8 mouse cellular contexts compared by ENCODE assay signal in the genomic region with DNA sequence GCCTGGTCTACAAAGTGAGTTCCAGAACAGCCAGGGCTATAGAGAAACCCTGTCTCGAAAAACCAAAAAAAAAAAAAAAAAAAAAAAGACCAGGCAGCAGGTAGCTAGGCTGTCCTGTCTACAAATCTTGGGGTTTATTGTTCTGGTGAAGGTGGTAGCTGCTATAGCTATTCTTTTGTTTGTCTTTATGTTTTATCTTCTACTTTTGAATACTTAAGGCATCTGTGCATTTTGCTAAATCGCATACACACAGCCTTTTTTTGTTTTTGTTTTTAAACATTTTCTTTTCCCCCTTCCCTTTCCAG. TPM values are rescaled to one million over a fixed set of nuclear protein-coding genes. Genes with fewer than 3 reads are reported as not detected.
DNase-seq lines count a peak whose midpoint lies in the region; ATAC-seq and TF ChIP-seq lines count a peak whose summit lies in the region.

No protein-coding gene starts in this region.

- no peak for ATAC-seq in liver, postnatal 0 days
- ATAC-seq in megakaryocyte-erythroid progenitor cell, adult 5-6 weeks (replicated peaks; ENCODE audit: low FRiP score, low TSS enrichment, poor library complexity, severe bottlenecking) = no peak

- no peak for TF ChIP-seq CTCF in E14TG2a.4 (conservative IDR thresholded peaks at IDR 0.05; ENCODE audit: low read length)
- no peak for TF ChIP-seq CTCF in liver, postnatal 0 days (IDR thresholded peaks at IDR 0.05; ENCODE audit: low read depth)

- peak overlapping the region; percentile 78 for H3K4me3 ChIP-seq in heart, embryonic 10.5 days
- peak overlapping the region; percentile 91 for H3K4me3 ChIP-seq in E14TG2a.4 (replicated peaks; ENCODE audit: low read length)
- H3K4me3 ChIP-seq in hindbrain, embryonic 10.5 days = peak overlapping the region; percentile 84
- H3K4me3 ChIP-seq in liver, postnatal 0 days (ENCODE audit: low read depth, low read length) = peak overlapping the region; percentile 92

- no peak for TF ChIP-seq EP300 in liver, postnatal 0 days (IDR thresholded peaks at IDR 0.05; ENCODE audit: low read depth)

- no peak for DNase-seq in heart, embryonic 10.5 days (ENCODE audit: low spot score)
- DNase-seq in heart, adult 18-20 months = no peak
- DNase-seq in hindbrain, embryonic 10.5 days (ENCODE audit: low spot score) = no peak
- DNase-seq in liver, postnatal 0 days = no peak
- no peak for DNase-seq in adrenal gland, adult 18-20 months (ENCODE audit: low spot score in 2 of 2)
- DNase-seq in layer of hippocampus, adult 11-12 months (ENCODE audit: low spot score) = no peak

- H3K4me1 ChIP-seq in heart, embryonic 10.5 days = 0 out of 2 replicates have a peak, but pooled peaks cover 5% of the 10 kb centered on the region
- H3K4me1 ChIP-seq in E14TG2a.4 (replicated peaks; ENCODE audit: low read depth, low read length) = peaks cover 28% of the 10 kb centered on the region
- peaks cover 9% of the 10 kb centered on the region for H3K4me1 ChIP-seq in hindbrain, embryonic 10.5 days (replicated peaks)
- 0 out of 2 replicates have a peak, but pooled peaks cover 8% of the 10 kb centered on the region for H3K4me1 ChIP-seq in liver, postnatal 0 days (ENCODE audit: insufficient read depth)

- peak overlapping the region; percentile 82 for H3K4me2 ChIP-seq in liver, postnatal 0 days (ENCODE audit: low read depth, low read length)

- H3K36me3 ChIP-seq in heart, embryonic 10.5 days = 0 out of 2 replicates have a peak, but pooled peaks cover 2% of the 10 kb centered on the region
- H3K36me3 ChIP-seq in E14TG2a.4 (ENCODE audit: insufficient read depth, low read length) = peaks cover 29% of the 10 kb centered on the region
- H3K36me3 ChIP-seq in hindbrain, embryonic 10.5 days = peaks cover 12% of the 10 kb centered on the region
- H3K36me3 ChIP-seq in liver, postnatal 0 days (replicated peaks; ENCODE audit: insufficient read depth, low read length) = no peaks in the 10 kb centered on the region

- no peaks in the 10 kb centered on the region for H3K9me3 ChIP-seq in heart, embryonic 10.5 days
- H3K9me3 ChIP-seq in E14TG2a.4 (ENCODE audit: low read length) = no peaks in the 10 kb centered on the region
- H3K9me3 ChIP-seq in hindbrain, embryonic 10.5 days = no peaks in the 10 kb centered on the region
- no peaks in the 10 kb centered on the region for H3K9me3 ChIP-seq in liver, postnatal 0 days (ENCODE audit: low read length)

- no peak overlapping the region for H3K27ac ChIP-seq in heart, embryonic 10.5 days
- no peak overlapping the region for H3K27ac ChIP-seq in hindbrain, embryonic 10.5 days
- no peak overlapping the region for H3K27ac ChIP-seq in liver, postnatal 0 days (ENCODE audit: low read depth)

- no peaks in the 10 kb centered on the region for H3K27me3 ChIP-seq in heart, embryonic 10.5 days (ENCODE audit: insufficient read depth, poor library complexity, severe bottlenecking)
- H3K27me3 ChIP-seq in E14TG2a.4 (ENCODE audit: insufficient read depth, low read length) = no peaks in the 10 kb centered on the region
- H3K27me3 ChIP-seq in hindbrain, embryonic 10.5 days (ENCODE audit: insufficient read depth, poor library complexity, severe bottlenecking) = no peaks in the 10 kb centered on the region
- H3K27me3 ChIP-seq in liver, postnatal 0 days (ENCODE audit: insufficient read depth, low read length) = no peaks in the 10 kb centered on the region

- H3K9ac ChIP-seq in liver, postnatal 0 days (replicated peaks) = peak overlapping the region; percentile 88

- WGBS in heart, embryonic 10.5 days = 64% methylated on average over 2 of the region's 2 CpGs
- 86% methylated on average over 2 of the region's 2 CpGs for WGBS in hindbrain, embryonic 10.5 days
- 40% methylated on average over 2 of the region's 2 CpGs for WGBS in liver, postnatal 0 days (ENCODE audit: insufficient replicate concordance)

RNA-seq across cellular contexts. Expression of gene Mettl18, which starts 0.9 kb away (rescaled TPM):
- 8.3 and 8.9 TPM in 2 replicates for polyA plus RNA-seq in heart, embryonic 10.5 days (2016; fragmentation: Nextera tagmentation; extraction: Ambion mirVana)
- total RNA-seq in heart, adult 18-20 months (2021) = 1 to 10 TPM; 3.4 to 5.1 TPM
- polyA plus RNA-seq in hindbrain, embryonic 10.5 days (2016; fragmentation: Nextera tagmentation; extraction: Ambion mirVana) = 8.7 and 10.3 TPM in 2 replicates
- 4.0 and 4.1 TPM in 2 replicates for polyA plus RNA-seq in liver, postnatal 0 days (2015; fragmentation: Nextera tagmentation; extraction: Ambion mirVana)
- total RNA-seq in adrenal gland, adult 18-20 months (2021) = 1 to 10 TPM; 4.2 to 4.4 TPM
- 3.9 and 5.7 TPM in 2 replicates for total RNA-seq in megakaryocyte-erythroid progenitor cell, adult 5-6 weeks (2014; fragmentation: Nextera tagmentation)
- 7.6 and 14.9 TPM in 2 replicates for total RNA-seq in megakaryocyte-erythroid progenitor cell, adult 5-6 weeks (2017)

RNA-seq across cellular contexts. Expression of gene BC055324, which starts 1.0 kb away (rescaled TPM):
- 24.8 and 28.2 TPM in 2 replicates for polyA plus RNA-seq in heart, embryonic 10.5 days (2016; fragmentation: Nextera tagmentation; extraction: Ambion mirVana)
- 1 to 10 TPM in 1 of 2 experiments, under 1 TPM in 1; 0.72 to 2.0 TPM for total RNA-seq in heart, adult 18-20 months (2021)
- 27.2 and 37.8 TPM in 2 replicates for polyA plus RNA-seq in hindbrain, embryonic 10.5 days (2016; fragmentation: Nextera tagmentation; extraction: Ambion mirVana)
- polyA plus RNA-seq in liver, postnatal 0 days (2015; fragmentation: Nextera tagmentation; extraction: Ambion mirVana) = 3.1 and 3.4 TPM in 2 replicates
- 1 to 10 TPM in 1 of 2 experiments, under 1 TPM in 1; 0.93 to 1.8 TPM for total RNA-seq in adrenal gland, adult 18-20 months (2021)
- 23.0 and 26.0 TPM in 2 replicates for total RNA-seq in megakaryocyte-erythroid progenitor cell, adult 5-6 weeks (2014; fragmentation: Nextera tagmentation)
- total RNA-seq in megakaryocyte-erythroid progenitor cell, adult 5-6 weeks (2017) = 26.9 and 32.6 TPM in 2 replicates

RNA-seq across cellular contexts. Expression of gene Sele, which starts 52.5 kb away (rescaled TPM):
- polyA plus RNA-seq in heart, embryonic 10.5 days (2016; fragmentation: Nextera tagmentation; extraction: Ambion mirVana) = 0.12 TPM in 1 of 2 replicates, not detected in the other
- total RNA-seq in heart, adult 18-20 months (2021) = under 1 TPM in 1 of 2 experiments, not detected in 1; 0.37 TPM
- not detected in 2 replicates for polyA plus RNA-seq in hindbrain, embryonic 10.5 days (2016; fragmentation: Nextera tagmentation; extraction: Ambion mirVana)
- polyA plus RNA-seq in liver, postnatal 0 days (2015; fragmentation: Nextera tagmentation; extraction: Ambion mirVana) = 0.06 and 0.11 TPM in 2 replicates
- total RNA-seq in adrenal gland, adult 18-20 months (2021) = 1 to 10 TPM; 5.6 to 8.0 TPM
- total RNA-seq in megakaryocyte-erythroid progenitor cell, adult 5-6 weeks (2014; fragmentation: Nextera tagmentation) = not detected in 2 replicates
- not detected in 2 replicates for total RNA-seq in megakaryocyte-erythroid progenitor cell, adult 5-6 weeks (2017)

Comparison
In these comparisons a context has a peak if more than half of its experiments do, and no peak if none do; other contexts are left out.
1. RNA of gene BC055324, which starts 1.0 kb away (total RNA-seq): 23.0 to 32.6 TPM in megakaryocyte-erythroid progenitor cell, adult 5-6 weeks; 0.72 to 2.0 TPM in heart, adult 18-20 months and 0.93 to 1.8 TPM in adrenal gland, adult 18-20 months; every median in the first group is over 4 times any median in the second.
2. RNA of gene Sele, which starts 52.5 kb away (total RNA-seq): 5.6 to 8.0 TPM in adrenal gland, adult 18-20 months; 0.37 TPM in heart, adult 18-20 months and not detected in megakaryocyte-erythroid progenitor cell, adult 5-6 weeks; every median in the first group is over 4 times any median in the second.
3. Peak in every context shown above with its lines, with median percentiles within 50 percentile points of each other: H3K4me3 ChIP-seq.